Mouse (Mus musculus): ENCODE measurements around the gene Gm20458.

Gm20458 gene

DNA sequence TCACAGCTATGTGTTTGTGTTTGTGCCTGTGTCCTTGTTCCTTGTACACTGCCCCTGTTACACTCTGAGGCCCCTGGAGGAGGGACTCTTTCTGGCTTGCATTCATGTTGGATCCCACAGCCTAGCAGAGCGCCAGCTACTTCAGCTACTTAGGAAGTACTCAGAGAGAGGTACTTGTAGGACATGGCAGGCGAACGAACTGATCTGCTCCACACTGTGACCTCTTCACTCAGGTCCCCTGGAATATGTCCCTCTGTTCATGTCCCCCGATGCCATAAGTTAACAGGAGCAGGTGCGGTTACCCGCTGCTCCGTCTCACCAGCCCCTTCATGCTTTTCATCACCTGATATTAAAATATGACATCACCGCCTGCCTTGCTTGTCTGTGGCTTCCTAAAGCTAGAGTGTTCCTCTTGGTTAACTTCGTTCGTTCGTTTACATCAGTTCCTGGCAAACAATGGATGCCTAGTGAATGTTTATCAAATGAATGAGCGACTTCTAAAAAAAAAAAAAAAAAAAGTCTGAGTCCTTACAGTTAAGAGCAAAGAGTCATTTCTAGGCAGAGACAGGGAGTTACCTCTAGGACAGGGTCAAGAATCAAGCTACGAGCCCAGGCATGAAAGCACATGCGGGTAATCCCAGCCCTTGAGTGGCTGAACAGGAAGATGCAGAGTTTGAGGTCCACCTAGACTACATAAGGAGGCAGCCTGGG lies 7.6 kb upstream of the Gm20458 start:
- no peak for DNase-seq (ENCODE audit: low spot score in 2 of 2)

DNA sequence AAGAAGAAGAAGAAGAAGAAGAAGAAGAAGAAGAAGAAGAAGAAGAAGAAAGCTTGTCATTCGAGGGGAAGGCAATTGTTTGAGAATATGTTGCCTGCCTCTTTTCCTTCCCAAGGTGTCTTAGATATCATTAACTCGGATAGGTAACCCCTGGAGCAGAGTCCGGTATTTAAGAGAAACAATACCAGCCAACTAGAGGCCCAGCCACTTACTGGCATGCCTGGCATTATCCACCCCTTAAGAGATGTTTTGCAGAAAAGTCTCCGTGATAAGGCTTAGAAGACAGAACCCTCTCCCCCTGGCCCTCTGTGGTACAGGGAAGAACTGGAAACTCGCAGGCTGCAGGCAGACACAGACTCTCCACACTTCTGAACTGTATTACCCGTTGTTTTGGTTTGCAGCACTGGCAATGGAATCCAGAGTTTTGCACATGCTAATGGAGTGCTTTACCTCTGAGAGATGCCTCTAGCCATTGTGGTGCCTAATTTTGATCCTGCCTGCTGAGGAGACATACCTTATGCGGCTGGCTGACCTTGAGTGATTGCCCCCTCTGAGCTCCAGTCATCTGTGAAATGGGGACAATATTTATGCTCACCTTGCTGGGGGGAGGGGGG lies 6.8 kb upstream of the Gm20458 start:
- DNase-seq (ENCODE audit: low spot score in 2 of 2), result no peak

DNA sequence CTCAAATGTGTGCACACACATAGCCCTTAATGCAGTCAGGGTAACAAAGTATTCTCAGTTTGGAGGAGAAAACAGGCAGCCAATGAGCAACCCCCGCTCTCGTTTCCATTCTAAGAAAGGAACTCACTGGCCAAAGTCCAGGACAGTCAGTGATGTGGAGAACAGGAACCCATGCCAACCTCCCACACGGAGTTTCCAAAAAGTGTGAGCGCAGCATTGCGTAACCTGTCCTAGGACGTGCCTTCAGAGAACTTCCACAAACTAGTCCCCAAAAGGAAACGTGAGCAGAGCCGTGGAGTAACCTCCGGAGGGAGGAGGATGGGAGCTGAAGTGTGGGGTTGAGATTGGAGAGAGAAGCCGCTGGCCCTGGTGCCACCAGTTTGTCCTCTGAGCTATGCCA lies 5.9 kb upstream of the Gm20458 start:
- DNase-seq (ENCODE audit: low spot score in 2 of 2), result peak in 1 of 2 experiments; percentile 86

DNA sequence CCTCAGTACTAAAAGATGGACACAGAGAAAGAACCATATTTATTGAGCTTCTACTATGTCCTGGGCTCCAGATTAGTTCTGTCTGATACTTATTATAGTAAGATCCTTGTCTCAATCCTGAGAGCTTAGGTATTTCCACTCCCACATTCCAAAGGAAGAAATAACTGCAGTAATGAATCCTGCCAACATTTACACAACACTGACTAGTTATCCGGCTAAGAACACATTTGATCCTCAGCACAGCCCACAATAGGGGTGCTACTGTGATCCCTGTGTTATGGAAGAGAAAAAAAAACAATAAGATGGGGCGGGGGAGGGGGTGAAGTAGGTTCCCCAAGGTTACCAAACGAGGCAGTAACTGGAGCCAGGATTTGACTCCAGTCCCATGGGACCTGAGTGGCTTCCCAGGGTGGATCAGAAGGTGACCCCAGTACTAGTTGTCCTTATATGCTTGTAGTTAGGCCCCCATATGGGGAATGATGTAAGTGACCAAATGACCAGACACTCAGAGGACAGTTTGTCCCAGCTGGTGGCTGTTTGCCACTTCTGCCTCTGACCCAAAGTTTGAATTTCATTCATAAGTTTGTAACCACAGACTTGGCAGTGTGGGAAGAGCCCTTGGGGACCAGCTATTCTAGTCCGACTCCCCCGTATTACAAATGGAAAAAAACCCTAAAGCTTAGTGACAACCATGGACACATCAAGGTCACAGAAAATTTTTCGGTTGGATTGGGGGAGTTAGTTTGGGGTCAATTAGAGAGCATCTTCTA lies 5.2 kb upstream of the Gm20458 start:
- DNase-seq (ENCODE audit: low spot score in 2 of 2), result peak in 1 of 2 experiments; percentile 73

DNA sequence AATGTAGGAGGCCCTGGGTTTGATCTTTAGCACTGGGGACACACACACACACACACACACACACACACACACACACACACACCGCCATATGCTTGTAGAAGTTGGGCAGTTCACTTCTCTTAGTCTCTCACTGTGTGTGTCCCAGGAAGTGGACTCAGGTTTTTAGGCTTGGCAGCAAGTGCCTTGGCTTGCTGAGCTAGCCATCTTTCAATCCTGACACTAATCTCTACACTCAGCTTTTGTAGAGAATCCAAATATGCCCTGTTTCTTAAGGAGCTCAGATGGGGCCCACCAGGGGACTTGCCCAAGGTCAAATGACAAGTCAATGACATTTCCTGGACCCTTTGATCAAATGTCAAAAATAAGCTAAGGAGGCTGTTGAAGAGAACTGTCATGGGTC lies 4.4 kb upstream of the Gm20458 start:
- no peak for DNase-seq (ENCODE audit: low spot score in 2 of 2)

DNA sequence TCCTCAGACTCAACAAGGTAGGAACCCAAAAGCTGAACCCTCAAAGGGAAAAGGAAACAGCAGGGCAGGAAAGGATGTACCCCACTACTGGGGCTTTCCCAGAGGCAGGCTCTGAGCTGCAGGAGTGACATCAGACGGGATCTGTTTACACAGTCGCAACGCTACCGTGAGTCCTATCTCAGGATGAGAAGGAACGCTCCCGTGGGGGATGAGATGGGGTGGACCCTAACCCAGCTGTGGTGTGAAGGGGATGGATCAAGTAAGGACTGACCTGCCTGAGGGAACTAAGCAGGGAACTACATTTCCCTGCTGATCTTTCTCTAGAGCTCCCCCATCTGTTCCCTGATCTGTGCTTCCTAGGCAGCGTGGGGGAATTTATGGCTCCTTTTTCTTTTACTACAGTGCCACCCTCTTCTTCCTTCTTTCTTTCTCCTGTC lies 3.9 kb upstream of the Gm20458 start, which contains the start of gene Sys1:
Gene Sys1, plus strand, starts transcription at position 101 of the 437 bp plus-strand sequence.
- DNase-seq (ENCODE audit: low spot score in 2 of 2), result no peak

DNA sequence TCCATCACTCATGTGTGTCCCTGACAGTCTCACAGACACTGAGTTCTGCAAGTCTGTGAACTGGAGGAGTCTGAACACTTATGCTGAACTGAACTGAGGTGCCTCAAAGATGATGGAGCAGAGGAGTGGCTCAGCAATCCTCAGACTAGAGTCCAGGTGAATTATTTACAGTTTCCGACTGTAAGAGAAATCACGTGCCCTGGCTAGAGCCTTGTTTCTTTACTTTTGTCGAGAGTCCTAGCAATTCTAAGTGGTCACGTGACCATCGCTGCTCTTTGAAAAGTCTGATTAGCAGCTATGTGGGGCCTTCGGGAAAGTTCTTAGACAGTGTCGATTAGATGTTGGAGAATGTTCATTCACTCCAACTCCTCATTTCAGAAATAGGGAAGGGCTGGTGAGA lies 2.8 kb upstream of the Gm20458 start:
- no peak for DNase-seq (ENCODE audit: low spot score in 2 of 2)

DNA sequence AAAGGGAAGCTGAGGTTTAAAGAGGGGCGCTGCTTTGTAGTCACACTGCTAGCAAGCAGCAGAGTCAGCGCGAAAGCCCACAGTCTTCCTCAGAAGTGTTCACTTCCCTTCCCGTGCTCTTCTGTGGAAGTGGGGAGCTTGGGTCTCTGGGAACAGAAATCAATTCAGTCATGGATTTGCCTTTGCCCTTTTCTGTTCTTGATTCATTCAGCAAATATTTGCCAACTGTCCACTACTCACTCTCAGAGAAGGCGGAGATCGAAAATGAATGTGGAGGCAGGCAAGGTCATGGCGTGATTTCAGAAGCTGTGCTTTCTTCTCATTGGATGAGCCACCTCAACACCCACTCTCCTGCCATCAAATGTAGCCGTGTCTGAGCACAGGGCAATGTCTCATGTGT lies 2.2 kb upstream of the Gm20458 start:
- DNase-seq (ENCODE audit: low spot score in 2 of 2), result no peak

DNA sequence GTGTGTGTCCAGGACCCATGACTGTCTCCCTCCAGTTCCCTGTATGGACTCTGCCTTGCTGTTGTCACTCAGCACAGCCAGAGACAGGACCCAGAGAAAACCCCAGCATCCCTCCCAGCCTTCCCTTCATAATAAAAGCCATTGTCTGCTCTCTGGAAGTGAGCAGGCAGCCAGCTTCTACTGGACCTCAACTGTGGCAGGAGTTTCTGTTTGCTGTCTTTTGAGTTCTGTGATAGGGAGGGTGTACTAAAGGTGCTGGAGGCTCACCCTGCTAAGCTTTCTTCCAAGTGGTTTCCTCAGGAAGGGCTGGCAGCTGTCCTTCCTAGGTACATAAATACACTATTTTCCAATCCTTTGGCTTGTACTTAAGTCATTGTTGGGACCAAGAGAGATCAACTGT lies 4.4 kb downstream of the Gm20458 start:
- no peak for DNase-seq (ENCODE audit: low spot score in 2 of 2)

DNA sequence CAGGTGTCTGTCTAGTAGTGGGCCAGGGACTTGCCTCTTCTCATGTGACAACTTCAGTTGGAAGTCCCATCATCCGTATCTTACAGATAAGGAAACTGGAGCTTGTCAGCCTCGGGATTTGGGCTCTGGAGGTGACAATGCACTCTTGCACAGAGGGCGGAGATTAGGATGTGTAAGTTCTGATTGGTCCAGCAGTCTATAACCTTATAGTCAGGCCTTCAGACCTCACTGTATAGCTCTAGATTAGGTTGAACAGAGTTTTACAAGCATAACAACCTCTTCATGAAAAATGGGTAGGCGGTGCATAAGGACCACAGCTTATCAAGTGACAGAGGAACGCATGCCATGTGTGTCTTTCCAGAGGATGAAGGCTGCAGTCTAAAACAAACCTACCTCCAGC lies 6.0 kb downstream of the Gm20458 start:
- no peak for DNase-seq (ENCODE audit: low spot score in 2 of 2)

DNA sequence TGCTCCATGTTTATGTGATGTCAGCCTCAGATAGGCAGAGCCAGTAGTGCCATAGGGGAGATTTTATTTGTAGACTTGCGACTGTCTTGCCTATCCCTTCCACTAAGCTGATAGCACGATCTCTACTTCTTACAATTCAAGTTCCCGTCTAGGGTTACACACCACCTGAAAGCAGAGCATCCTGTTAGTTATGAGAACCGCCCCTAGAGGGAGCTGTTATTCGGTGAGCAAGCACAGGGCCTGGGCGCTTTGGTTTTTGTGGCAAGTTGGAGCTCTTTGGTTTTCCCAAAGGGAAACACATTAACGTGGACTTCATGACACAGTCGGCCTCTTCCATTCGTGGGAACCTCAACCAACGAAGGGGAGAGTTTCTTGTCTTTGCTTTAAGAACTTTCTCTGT lies 9.5 kb downstream of the Gm20458 start:
- peak in 1 of 2 experiments; percentile 43 for DNase-seq (ENCODE audit: low spot score in 2 of 2)

DNA sequence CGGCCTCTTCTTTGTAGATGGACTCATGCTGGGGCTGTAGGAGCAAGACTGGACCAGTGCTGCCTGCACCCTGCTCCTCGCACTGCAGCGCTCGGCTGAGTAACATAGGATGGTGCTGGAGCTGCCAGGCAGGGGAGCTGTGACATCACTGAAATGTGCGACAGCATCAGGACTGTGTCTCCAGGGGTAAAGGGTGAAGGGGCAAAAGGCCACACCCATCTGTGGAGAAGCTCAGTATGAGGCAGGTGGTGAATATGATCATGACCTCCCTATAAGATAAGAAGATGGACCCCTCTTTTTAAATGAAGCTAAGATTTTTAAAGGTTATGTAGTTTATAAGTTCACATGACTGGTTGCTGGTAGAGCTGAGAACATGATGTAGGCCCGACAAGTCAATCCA lies 12.9 kb downstream of the Gm20458 start, which contains the start of gene Trp53tg5:
Gene Trp53tg5, minus strand, starts transcription at position 101 of the 400 bp plus-strand sequence.
- DNase-seq (ENCODE audit: low spot score in 2 of 2), result no peak

DNA sequence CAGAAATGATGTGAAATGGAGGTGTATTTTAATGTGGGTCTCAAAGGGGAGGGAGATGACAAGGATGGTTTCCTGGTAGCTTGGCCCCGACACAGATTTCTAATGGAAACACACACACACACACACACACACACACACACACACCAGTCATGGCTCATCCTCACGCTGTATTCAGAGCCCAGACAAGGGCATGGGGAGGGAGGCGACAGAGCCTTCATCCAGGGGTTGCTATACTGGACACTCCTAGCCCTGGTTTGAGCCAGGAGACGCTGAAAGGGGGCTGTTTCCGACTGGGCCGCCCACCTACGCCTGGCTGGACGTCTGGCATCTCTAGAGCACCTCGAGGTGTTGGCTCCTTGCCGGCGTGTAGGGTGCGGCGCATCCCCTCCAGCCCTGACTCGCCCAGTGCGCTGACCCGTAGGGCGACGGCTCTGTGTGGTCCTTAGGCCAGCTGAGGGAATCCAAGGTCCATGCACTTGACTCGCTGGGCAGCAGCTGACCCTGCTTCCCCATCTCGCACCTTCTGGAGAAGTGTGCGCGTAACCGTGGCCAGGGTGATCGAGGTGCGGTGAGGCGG lies 25.0 kb downstream of the Gm20458 start, which contains the start of gene Dbndd2:
Gene Dbndd2, plus strand, starts transcription at position 426 of the 577 bp plus-strand sequence.
- DNase-seq (ENCODE audit: low spot score in 2 of 2), result peak; percentile 43 to 56

DNA sequence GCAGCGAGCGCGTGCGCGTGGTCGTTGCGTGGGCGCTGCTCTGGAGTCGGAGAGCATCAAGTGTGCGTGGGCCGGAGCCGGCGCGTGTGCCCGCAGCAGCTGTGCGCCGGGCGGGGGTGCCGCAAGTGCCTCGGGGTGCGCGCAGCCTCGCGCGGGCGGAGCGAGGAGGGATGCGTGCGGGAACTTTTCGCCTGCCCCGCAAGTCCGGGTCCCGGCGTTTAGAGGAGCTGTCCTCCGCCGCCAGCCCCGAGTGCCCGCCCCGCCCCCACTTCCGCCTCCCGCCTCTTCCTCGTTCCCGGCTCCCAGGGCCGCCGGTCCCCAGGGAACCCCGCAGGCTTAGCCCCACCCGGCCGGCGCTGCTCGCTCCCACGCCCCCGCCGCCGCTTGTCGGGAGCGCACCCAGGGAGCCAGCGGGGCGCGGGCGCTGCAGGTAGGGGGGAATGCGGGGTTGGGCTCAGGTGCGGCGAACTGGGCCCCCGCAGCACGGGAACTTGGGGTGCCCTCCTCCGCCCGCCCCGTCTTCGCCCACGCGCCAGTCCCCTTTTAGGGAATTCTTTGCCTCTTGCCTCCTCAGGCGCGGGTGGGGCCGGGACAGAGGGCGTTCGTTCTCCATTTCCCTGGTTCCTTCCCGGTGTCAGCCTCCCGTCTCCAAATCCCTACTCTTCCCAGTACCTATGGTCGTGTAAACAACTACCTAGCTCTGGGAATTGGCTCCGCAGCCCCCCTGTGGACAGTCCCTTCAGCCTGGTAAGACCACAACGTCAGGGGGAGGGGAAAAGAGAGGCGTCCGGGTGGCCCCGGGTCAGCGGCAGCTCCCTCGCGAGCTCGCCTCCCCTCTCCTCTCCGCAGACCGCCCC lies 25.7 kb downstream of the Gm20458 start:
- DNase-seq (ENCODE audit: low spot score in 2 of 2), result peak; percentile 44 to 61

DNA sequence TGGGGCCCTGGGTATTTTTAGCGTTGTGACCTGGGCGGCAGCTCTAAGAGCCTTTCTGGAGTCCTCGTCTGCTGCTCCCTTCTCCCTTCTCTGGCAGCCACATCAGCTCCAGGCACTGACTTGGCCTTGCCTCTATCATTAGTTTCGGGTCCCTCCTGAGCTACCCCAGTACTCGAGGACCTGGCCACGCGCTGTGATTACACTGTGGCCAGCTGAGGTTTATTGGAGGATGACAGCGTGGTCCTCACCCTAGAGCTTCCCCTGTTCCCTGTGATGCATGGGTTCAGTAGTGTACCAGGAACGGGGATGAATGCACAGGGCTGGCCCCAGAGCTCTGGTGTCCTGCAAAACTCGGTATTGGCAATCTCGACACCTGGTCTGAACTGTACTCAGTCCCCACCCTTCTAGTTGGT lies 26.4 kb downstream of the Gm20458 start:
- no peak for DNase-seq (ENCODE audit: low spot score in 2 of 2)

DNA sequence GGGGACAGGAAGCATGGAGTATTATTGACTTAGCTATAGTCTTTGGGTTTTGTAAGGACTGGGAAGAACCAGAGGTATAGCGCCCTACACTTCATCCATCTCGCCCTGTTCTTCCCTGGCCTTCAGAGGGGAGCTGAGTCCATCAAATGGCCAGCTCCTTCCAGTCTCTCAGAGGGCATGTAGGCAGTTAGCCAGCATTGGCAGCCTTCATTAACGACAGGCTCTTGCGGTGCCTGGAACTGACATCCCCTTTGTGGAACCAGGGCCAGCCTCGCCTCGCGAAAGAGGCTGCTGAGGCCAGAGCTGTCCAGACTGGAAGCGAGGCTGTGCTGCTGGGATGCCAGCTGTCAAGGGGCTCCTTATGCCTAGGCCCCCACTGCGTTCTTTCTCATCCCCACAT lies 27.0 kb downstream of the Gm20458 start:
- DNase-seq (ENCODE audit: low spot score in 2 of 2), result no peak

DNA sequence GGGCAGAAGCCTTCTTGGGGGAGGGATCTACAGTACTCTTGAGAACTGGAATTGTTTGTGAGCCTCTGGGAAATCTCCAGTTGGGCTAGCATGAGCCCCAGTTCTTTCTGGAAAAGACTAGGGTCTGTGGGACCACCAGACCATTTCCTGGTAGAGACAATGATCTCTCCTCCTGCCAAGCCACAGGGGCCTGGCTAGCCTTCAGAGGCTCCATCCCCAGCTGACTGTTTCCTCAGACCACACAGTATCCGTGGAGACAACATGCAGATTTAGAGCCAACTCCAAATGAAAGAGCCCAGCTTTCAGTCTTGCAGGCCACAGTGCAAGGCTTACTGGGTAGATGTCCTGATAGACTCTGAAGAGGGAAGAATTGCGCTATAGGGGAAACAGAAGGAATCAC lies 33.4 kb downstream of the Gm20458 start:
- no peak for DNase-seq (ENCODE audit: low spot score in 2 of 2)

DNA sequence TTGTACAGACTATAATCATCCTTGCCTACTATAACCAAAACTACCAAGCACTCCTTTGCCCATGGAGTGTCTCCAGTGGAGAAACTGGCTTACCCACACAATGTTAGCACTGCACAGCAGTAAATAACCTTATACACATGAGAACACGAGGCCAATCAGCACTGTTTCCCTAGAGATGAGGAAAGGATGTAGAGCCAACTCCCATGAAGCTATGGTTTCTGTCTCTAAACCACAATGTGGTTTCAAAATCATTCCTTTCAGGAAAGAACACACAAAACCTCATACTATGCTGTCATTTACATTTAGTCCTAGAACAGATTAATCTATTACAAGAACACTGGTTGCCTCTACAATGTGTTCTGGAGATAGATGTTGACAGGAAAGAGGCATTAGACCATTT lies 35.6 kb downstream of the Gm20458 start:
- no peak for DNase-seq (ENCODE audit: low spot score in 2 of 2)

DNA sequence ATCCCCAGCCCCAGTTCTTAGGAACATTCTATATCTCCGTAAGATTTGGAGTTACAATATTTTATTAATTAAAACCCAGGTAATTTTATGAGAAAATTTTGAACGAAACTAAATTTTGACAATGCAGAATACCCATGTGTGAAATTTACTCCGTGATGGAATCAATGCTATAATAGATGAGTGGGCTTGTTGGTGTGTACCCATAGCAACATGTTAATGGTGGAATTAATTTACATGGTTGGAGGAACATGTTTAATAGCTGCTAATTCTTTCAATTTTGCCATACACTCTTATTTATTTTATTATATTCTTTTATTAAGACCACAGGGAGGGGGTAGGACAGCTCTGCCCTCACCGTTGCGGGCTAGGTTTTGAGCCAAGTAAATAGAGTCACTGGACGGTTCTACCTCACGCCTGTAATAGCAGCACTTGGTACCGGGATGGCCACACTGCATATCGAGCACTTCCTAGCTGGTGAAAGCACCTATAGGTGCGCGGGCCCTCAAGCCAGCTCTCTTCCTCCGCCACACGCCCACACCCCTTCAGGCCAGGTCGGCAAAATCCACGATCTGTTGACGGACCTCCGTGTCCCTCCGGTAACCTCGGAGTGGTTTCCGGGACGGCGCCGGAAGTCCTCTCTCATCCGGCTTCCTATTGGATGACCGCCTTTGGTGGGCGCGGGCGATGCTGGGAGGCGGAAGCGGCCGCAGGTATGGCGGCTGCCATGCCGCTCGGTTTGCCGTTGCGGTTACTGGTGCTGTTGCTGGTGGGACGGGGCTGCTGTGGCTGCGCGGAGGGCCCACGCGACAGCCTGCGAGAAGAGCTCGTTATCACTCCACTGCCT lies 36.3 kb downstream of the Gm20458 start, which contains the start of gene Pigt:
Gene Pigt, plus strand, starts transcription at position 674 of the 844 bp plus-strand sequence.
- DNase-seq (ENCODE audit: low spot score in 2 of 2), result peak; percentile 77 to 89

DNA sequence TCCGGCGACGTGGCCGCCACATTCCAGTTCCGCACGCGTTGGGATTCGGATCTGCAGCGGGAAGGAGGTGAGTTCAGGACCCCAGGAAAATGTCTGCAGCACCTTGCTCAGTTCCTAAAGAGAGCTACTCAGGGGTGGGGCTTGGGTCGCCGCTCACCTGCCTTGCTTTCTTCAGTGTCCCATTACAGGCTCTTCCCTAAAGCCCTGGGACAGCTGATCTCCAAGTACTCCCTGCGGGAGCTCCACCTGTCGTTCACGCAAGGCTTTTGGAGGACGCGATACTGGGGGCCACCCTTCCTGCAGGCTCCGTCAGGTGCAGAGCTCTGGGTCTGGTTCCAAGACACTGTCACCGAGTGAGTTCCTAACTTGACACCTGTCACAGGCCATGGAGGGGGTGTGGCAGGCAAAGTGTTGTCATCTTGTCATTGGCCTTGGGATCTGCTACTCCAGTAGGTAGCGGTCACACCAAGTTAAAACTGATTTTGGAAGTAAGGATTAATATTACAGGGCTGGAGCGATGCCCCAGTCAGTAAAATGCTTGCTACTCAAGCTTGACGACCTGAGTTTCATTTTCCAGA lies 37.0 kb downstream of the Gm20458 start:
- DNase-seq (ENCODE audit: low spot score in 2 of 2), result no peak
